Mouse (Mus musculus) CH12.LX (cell line): Measurements from ENCODE around the gene Myt1l. TPM values are rescaled to one million over a fixed set of nuclear protein-coding genes. Genes with fewer than 3 reads are reported as not detected.

Experiments
- DNase-seq: peaks from one replicate; pipeline ENCODE4 v3.0.0-alpha.2; 2013; ENCODE audit errors: extremely low read depth
- H3K27ac ChIP-seq: 2 replicates; pipeline ENCODE4 v1.5.1; 2012; ENCODE audit warnings: low read depth, mild to moderate bottlenecking, control low read depth, moderate library complexity; ENCODE audit not compliant: insufficient read depth
- H3K27me3 ChIP-seq: replicated peaks from 2 replicates; pipeline ENCODE3; 2012; ENCODE audit warnings: inconsistent platforms
- H3K36me3 ChIP-seq, 2 experiments: replicated peaks in 1 of 2; 2 replicates each; pipeline versions ENCODE3 to v1.6.1; 2012; ENCODE audit warnings: inconsistent platforms in 1 of 2, low read length in 1 of 2, mild to moderate bottlenecking in 1 of 2, mixed read lengths in 1 of 2, moderate library complexity in 1 of 2; ENCODE audit not compliant: control insufficient read depth in 1 of 2, insufficient read depth in 1 of 2
- H3K4me1 ChIP-seq, 2 experiments: 2 replicates each; pipeline ENCODE4 v1.6.1; 2012; ENCODE audit warnings: inconsistent platforms in 1 of 2, moderate library complexity in 1 of 2; ENCODE audit not compliant: insufficient read depth in 2 of 2, control insufficient read depth in 1 of 2
- H3K4me2 ChIP-seq: 2 replicates; pipeline ENCODE4 v1.6.1; 2012; ENCODE audit warnings: low read depth, mild to moderate bottlenecking, control low read depth; ENCODE audit not compliant: poor library complexity, insufficient read depth, severe bottlenecking
- H3K4me3 ChIP-seq, 3 experiments: fragments of 150-350 bp in 1 of 3; sonication (generic) in 1 of 3; replicated peaks in 1 of 3; 2 replicates each; pipeline versions ENCODE3 to v1.5.1; 2011 to 2012; ENCODE audit warnings: low read depth in 2 of 3, low read length in 2 of 3, mild to moderate bottlenecking in 2 of 3, moderate library complexity in 2 of 3, control low read depth in 1 of 3, improper control_type of control experiment in 1 of 3, inconsistent platforms in 1 of 3, mixed read lengths in 1 of 3; ENCODE audit not compliant: poor library complexity in 1 of 3
- H3K79me2 ChIP-seq: replicated peaks from 2 replicates; pipeline ENCODE4 v1.6.1; 2012; ENCODE audit warnings: mild to moderate bottlenecking, moderate library complexity; ENCODE audit not compliant: control insufficient read depth, poor library complexity, insufficient read depth, severe bottlenecking; ENCODE audit errors: extremely low read depth
- H3K9ac ChIP-seq: 2 replicates; pipeline ENCODE4 v1.6.1; 2012; ENCODE audit warnings: low read depth, mild to moderate bottlenecking, control low read depth, moderate library complexity; ENCODE audit not compliant: insufficient read depth
- H3K9me3 ChIP-seq: replicated peaks from 2 replicates; pipeline ENCODE3; 2012; ENCODE audit warnings: low read length, inconsistent platforms, mixed read lengths
- CHD1 ChIP-seq: IDR thresholded peaks from 2 replicates; pipeline ENCODE4 v1.6.1; 2012; ENCODE audit warnings: low read depth, low read length, improper control_type of control experiment, inconsistent platforms
- CHD2 ChIP-seq: IDR thresholded peaks from 2 replicates; pipeline ENCODE4 v1.6.1; 2011; ENCODE audit warnings: low read length, improper control_type of control experiment
- CTCF ChIP-seq, 2 experiments: IDR thresholded peaks in 1 of 2; conservative IDR thresholded peaks in 1 of 2; 2 replicates each; pipeline ENCODE4 v1.5.1; 2011 to 2012; ENCODE audit warnings: low read depth in 2 of 2, low read length in 2 of 2, improper control_type of control experiment in 1 of 2, inconsistent platforms in 1 of 2, mild to moderate bottlenecking in 1 of 2, moderate library complexity in 1 of 2
- E2F4 ChIP-seq: IDR thresholded peaks from 2 replicates; pipeline ENCODE4 v1.6.1; 2011; ENCODE audit warnings: low read depth, low read length, improper control_type of control experiment; ENCODE audit not compliant: insufficient replicate concordance
- GABPA ChIP-seq: IDR thresholded peaks from 2 replicates; pipeline ENCODE4 v1.6.1; 2012; ENCODE audit warnings: low read depth, low read length, improper control_type of control experiment, inconsistent platforms; ENCODE audit not compliant: insufficient replicate concordance
- IRF4 ChIP-seq: IDR thresholded peaks from 2 replicates; pipeline ENCODE4 v1.6.1; 2014; ENCODE audit warnings: low read depth, mild to moderate bottlenecking, inconsistent platforms, low read length, improper control_type of control experiment
- KAT2A ChIP-seq: IDR thresholded peaks from 2 replicates; pipeline ENCODE4 v1.6.1; 2012; ENCODE audit warnings: low read length, improper control_type of control experiment, inconsistent platforms; ENCODE audit not compliant: insufficient replicate concordance
- MAFK ChIP-seq: IDR thresholded peaks from 2 replicates; pipeline ENCODE4 v1.6.1; 2011; ENCODE audit warnings: low read length, improper control_type of control experiment; ENCODE audit not compliant: insufficient replicate concordance
- MAX ChIP-seq: IDR thresholded peaks from 2 replicates; pipeline ENCODE4 v1.6.1; 2011; ENCODE audit warnings: low read length, improper control_type of control experiment
- MAZ ChIP-seq: IDR thresholded peaks from 2 replicates; pipeline ENCODE4 v1.6.1; 2012; ENCODE audit warnings: low read depth, mild to moderate bottlenecking, inconsistent platforms, low read length, improper control_type of control experiment, moderate library complexity
- MEF2A ChIP-seq: IDR thresholded peaks from 2 replicates; pipeline ENCODE4 v1.6.1; 2014; ENCODE audit warnings: low read depth, mild to moderate bottlenecking, inconsistent platforms, low read length, improper control_type of control experiment, borderline replicate concordance
- NELFE ChIP-seq: IDR thresholded peaks from 2 replicates; pipeline ENCODE4 v1.6.1; 2011; ENCODE audit warnings: low read depth, low read length, improper control_type of control experiment
- NRF1 ChIP-seq: IDR thresholded peaks from 2 replicates; pipeline ENCODE4 v1.6.1; 2014; ENCODE audit warnings: low read depth, mild to moderate bottlenecking, inconsistent platforms, low read length, improper control_type of control experiment, moderate library complexity
- RCOR1 ChIP-seq: conservative IDR thresholded peaks from 2 replicates; pipeline ENCODE4 v1.6.1; 2012; ENCODE audit warnings: low read depth, mild to moderate bottlenecking, inconsistent platforms, low read length, improper control_type of control experiment
- TBP ChIP-seq: conservative IDR thresholded peaks from 2 replicates; pipeline ENCODE4 v1.6.1; 2011; ENCODE audit warnings: low read depth, low read length, improper control_type of control experiment
- TCF12 ChIP-seq: IDR thresholded peaks from 2 replicates; pipeline ENCODE4 v1.6.1; 2014; ENCODE audit warnings: low read depth, mild to moderate bottlenecking, inconsistent platforms, low read length, improper control_type of control experiment
- UBTF ChIP-seq: IDR thresholded peaks from 2 replicates; pipeline ENCODE4 v1.6.1; 2012; ENCODE audit warnings: low read depth, mild to moderate bottlenecking, inconsistent platforms, low read length, improper control_type of control experiment, moderate library complexity
- USF2 ChIP-seq: conservative IDR thresholded peaks from 2 replicates; pipeline ENCODE4 v1.6.1; 2011; ENCODE audit warnings: low read depth, low read length, improper control_type of control experiment
- ZC3H11A ChIP-seq: IDR thresholded peaks from 2 replicates; pipeline ENCODE4 v1.6.1; 2012; ENCODE audit warnings: low read depth, mild to moderate bottlenecking, inconsistent platforms, low read length, improper control_type of control experiment
- ZMIZ1 ChIP-seq: IDR thresholded peaks from 2 replicates; pipeline ENCODE4 v1.6.1; 2012; ENCODE audit warnings: low read depth, mild to moderate bottlenecking, inconsistent platforms, low read length, improper control_type of control experiment
- dilution Hi-C: fragments of 300-500 bp; cut with MboI; formaldehyde crosslinking; loops from 2 replicates; pipeline ENCODE4 v1.14.3; 2020; ENCODE audit warnings: low sequenced_read_pairs; ENCODE audit not compliant: extremely low pct_unique_long_range_greater_than_20kb, extremely low pct_ligation_motif_present
- in situ Hi-C: fragments of 300-500 bp; cut with MboI; formaldehyde crosslinking; loops from 3 replicates; pipeline ENCODE4 v1.14.3; 2019; ENCODE audit warnings: low sequenced_read_pairs, low pct_ligation_motif_present, low pct_unique_long_range_greater_than_20kb, mixed read lengths
- polyA plus RNA-seq: library from polyadenylated mRNA; unstranded; fragments of >175 nt; gene quantifications from 2 replicates; pipeline ENCODE4 v1.2.1, GENCODE M21; 2012; ENCODE audit warnings: low read depth; ENCODE audit not compliant: insufficient read length
- total RNA-seq, 2 experiments: library from RNA; depleted of rRNA; stranded (reverse); fragments of 300-350 nt in 1 of 2; fragments of >200 nt in 1 of 2; gene quantifications; 2 replicates each; pipeline ENCODE4 v1.2.3; 2012 to 2014

Myt1l gene
- total and polyA plus RNA-seq, 3 experiments, result 0.31 to 1.1 TPM; not detected in 1

DNA sequence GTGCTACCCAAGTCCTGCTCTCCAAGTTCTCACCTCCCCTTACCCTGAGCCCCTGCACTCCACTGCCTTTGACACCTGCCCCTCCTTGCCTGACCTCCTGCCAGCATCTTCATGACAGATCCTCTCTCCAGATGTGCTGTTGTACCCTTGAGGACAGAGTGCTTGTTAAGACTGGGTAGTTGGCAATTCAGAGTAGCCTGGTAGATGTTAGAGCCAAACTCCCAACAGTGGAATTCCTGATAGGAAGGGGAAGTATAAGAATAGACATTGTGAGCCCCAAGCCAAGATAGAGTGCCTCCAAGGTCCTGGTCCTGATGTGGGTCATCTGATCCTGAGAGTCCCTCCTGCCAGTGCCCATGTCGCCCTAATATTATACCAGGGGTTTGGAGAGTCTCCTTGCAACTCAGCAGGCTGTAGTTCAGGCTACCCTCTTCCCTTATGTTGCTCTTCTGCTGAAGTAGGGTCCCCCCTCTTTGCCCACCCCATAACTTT, 345.1 kb downstream of the Myt1l start:
- no peak overlapping the region for H3K4me3 ChIP-seq
- in situ Hi-C loops, result no loop called here
- no peak overlapping the region for H3K9ac ChIP-seq
- TF ChIP-seq KAT2A, result no peak
- TF ChIP-seq IRF4, result no peak
- TF ChIP-seq, all 38 proteins: peak for 0
- Histone ChIP-seq H3K79me2 (no peaks in the 10 kb centered on the region), H3K4me2 (no peak overlapping the region), H3K27ac (no peak overlapping the region), H3K4me1 (peaks cover 3 to 6% of the 10 kb centered on the region in 2 experiments; a peak in 2 of 4 replicates), H3K9me3 (no peaks in the 10 kb centered on the region), H3K27me3 (no peaks in the 10 kb centered on the region), H3K36me3 (no peaks in the 10 kb centered on the region)
- dilution Hi-C loops, result no loop called here
- DNase-seq, result no peak

DNA sequence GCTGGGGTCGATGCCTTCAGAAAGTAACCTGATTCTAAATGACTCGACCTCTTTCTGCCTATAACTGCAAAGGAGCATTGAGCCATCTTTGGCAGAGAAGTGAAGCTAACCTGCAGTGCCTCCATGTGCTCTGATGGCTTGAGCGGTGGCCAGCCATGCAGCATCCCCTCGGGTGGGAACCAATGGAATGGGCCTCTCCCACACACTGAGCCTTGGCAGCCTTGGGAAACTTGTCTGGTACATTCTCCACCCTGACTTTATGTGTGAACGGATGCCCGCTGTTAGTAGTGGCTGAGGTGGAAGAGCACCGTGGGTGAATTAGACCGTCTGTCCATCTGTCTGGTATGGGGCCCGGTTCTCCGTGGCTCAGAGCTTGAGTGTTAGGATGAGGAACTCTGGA, 349.8 kb downstream of the Myt1l start:
- Histone ChIP-seq H3K27me3 (no peaks in the 10 kb centered on the region), H3K36me3 (no peaks in the 10 kb centered on the region), H3K27ac (no peak overlapping the region), H3K4me3 (no peak overlapping the region), H3K4me1 (peaks cover 3 to 11% of the 10 kb centered on the region in 2 experiments; a peak in 2 of 4 replicates), H3K4me2 (no peak overlapping the region), H3K79me2 (no peaks in the 10 kb centered on the region), H3K9ac (no peak overlapping the region), H3K9me3 (no peaks in the 10 kb centered on the region)
- dilution Hi-C loops, result no loop called here
- TF ChIP-seq ZMIZ1 (no peak), ZC3H11A (no peak), MAX (no peak), UBTF (no peak), KAT2A (no peak), CHD2 (no peak), RCOR1 (no peak), GABPA (no peak), TCF12 (no peak), MAZ (no peak), CTCF (conservative IDR thresholded peaks at IDR 0.05 in 1 of 2, IDR thresholded peaks at IDR 0.05 in 1 of 2; ENCODE audit: low read depth in 2 of 2, low read length in 2 of 2) (no peak), E2F4 (no peak), USF2 (no peak), MEF2A (no peak), NRF1 (no peak), MAFK (no peak), NELFE (no peak), CHD1 (no peak), TBP (no peak)
- no peak for DNase-seq
- in situ Hi-C loops, result loop anchor here (5.0 kb wide), 1 partner anchor 201 kb away; no protein-coding TSS in a partner anchor
